Mouse (Mus musculus) E14TG2a.4 (cell line): ENCODE results near the gene Them7.

Experiments
- H3K27me3 ChIP-seq: 2 replicates; pipeline ENCODE4 v1.6.1; 2014; ENCODE audit warnings: low read length, control low read depth; ENCODE audit not compliant: insufficient read depth
- H3K36me3 ChIP-seq: 2 replicates; pipeline ENCODE4 v1.6.1; 2014; ENCODE audit warnings: low read length, control low read depth; ENCODE audit not compliant: insufficient read depth
- H3K4me1 ChIP-seq: replicated peaks from 2 replicates; pipeline ENCODE4 v1.6.1; 2014; ENCODE audit warnings: low read depth, low read length, control low read depth
- H3K4me3 ChIP-seq: replicated peaks from 2 replicates; pipeline ENCODE4 v1.5.1; 2014; ENCODE audit warnings: mild to moderate bottlenecking, low read length
- H3K9me3 ChIP-seq: 2 replicates; pipeline ENCODE4 v1.6.1; 2014; ENCODE audit warnings: low read length, control low read depth
- CTCF ChIP-seq: conservative IDR thresholded peaks from 2 replicates; pipeline ENCODE4 v1.5.1; 2014; ENCODE audit warnings: low read length
- NANOG ChIP-seq: IDR thresholded peaks from 2 replicates; pipeline ENCODE4 v1.6.1; 2014; ENCODE audit warnings: borderline replicate concordance, low read length, mixed read lengths
- POU5F1 ChIP-seq: IDR thresholded peaks from 2 replicates; pipeline ENCODE4 v1.6.1; 2014; ENCODE audit warnings: low read length, borderline replicate concordance

The Them7 gene

DNA sequence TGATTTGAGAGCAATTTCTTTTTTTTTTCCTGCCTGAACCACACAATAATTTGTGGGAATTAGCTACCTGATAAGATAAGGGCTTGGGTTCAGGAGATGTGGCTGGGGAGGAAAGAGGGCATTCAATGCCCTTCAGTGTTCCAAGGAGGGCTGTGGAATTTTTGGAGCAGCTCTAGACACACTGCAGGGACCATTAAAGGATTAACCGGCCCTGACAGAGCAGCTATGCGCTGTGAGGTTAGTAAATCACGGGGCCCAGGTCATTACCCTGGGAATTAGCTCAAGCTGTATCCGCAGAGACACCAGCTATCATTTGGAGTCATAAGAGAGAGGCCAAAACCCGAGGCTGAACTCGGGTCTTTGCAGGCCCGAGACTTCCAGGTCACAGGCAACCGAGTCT is 24.0 kb upstream of the Them7 start:
- Histone ChIP-seq H3K4me3 (no peak overlapping the region), H3K36me3 (no peaks in the 10 kb centered on the region), H3K27me3 (no peaks in the 10 kb centered on the region), H3K9me3 (peaks cover 13% of the 10 kb centered on the region), H3K4me1 (no peaks in the 10 kb centered on the region; the same call in 1 of the 2 replicates)
- TF ChIP-seq POU5F1 (no peak), CTCF (no peak), NANOG (no peak)

DNA sequence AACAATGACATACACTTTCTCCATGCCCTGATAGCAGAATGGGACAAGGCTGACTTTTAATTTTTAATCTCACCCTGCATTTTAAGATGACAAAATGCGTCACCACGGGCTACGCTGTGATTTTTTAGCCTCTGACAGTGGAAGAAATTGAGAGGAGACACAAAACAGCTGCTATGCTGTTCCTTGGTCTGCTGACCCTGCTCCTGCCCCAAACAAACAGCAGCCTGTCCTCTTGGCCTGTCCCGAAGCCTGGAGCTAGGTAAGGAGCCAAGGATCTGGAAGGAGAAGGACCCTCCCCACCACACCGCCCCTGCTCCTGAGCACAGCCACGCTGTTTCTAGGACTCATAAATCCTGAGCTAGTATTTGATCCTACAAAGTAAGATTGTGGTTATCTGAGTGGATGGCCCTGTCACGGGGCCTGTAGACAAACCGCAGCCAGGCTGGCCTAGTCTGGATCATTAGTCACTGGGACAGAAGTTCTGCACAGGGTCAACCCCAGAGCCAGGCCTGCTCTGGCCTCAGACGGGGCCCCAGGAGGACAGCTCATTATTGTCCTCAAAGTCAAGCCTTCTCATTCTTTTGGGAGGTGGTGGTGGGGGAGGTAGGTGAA is 17.5 kb upstream of the Them7 start:
- TF ChIP-seq CTCF: no peak
- no peak for TF ChIP-seq POU5F1
- TF ChIP-seq NANOG: no peak
- Histone ChIP-seq H3K27me3 (no peaks in the 10 kb centered on the region), H3K4me1 (0 out of 2 replicates have a peak, but pooled peaks cover 3% of the 10 kb centered on the region), H3K36me3 (no peaks in the 10 kb centered on the region), H3K9me3 (peaks cover 11% of the 10 kb centered on the region), H3K4me3 (no peak overlapping the region)

- peaks cover 12% of the 10 kb centered on the region; the same call in 1 of the 2 replicates for H3K27me3 ChIP-seq
- TF ChIP-seq CTCF: no peak
- TF ChIP-seq NANOG: no peak
- no peak for TF ChIP-seq POU5F1
- H3K4me1 ChIP-seq: peaks cover 13% of the 10 kb centered on the region
- no peaks in the 10 kb centered on the region for H3K36me3 ChIP-seq
- H3K4me3 ChIP-seq: no peak overlapping the region
- no peaks in the 10 kb centered on the region for H3K9me3 ChIP-seq
Observed at GRCm38 (mm10) chr2:105212839-105213238, 11.3 kb upstream of the Them7 start.

GRCm38 (mm10) chr2:105215914-105216313 is 8.2 kb upstream of the Them7 start:
- Histone ChIP-seq H3K36me3 (no peaks in the 10 kb centered on the region), H3K27me3 (peaks cover 12% of the 10 kb centered on the region; the same call in 1 of the 2 replicates), H3K9me3 (no peaks in the 10 kb centered on the region), H3K4me1 (peaks cover 9% of the 10 kb centered on the region), H3K4me3 (no peak overlapping the region)
- TF ChIP-seq NANOG: no peak
- TF ChIP-seq CTCF: no peak
- TF ChIP-seq POU5F1: no peak

DNA sequence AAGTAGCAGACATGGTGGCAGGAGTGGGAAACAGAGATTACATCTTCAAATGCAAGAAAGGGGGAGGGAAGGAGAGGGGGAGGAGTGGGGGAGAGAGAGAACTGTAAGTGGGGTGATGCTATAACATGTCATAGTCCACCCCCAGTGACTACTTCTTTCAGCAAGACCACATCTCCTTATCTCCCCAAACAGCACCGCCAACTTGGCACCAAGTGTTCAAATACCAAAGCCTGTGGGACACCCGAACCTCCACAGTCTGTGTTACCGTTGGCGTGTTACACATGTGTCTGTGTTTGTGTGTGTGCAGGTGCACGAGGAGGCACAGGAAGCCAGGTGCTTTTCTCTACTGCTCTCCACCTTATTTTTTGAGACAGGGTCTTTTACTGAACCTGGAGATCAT is 4.9 kb upstream of the Them7 start:
- TF ChIP-seq POU5F1 (no peak), NANOG (no peak)
- Histone ChIP-seq H3K9me3 (no peaks in the 10 kb centered on the region), H3K4me3 (no peak overlapping the region), H3K27me3 (peaks cover 15% of the 10 kb centered on the region), H3K36me3 (no peaks in the 10 kb centered on the region), H3K4me1 (peaks cover 18% of the 10 kb centered on the region)

DNA sequence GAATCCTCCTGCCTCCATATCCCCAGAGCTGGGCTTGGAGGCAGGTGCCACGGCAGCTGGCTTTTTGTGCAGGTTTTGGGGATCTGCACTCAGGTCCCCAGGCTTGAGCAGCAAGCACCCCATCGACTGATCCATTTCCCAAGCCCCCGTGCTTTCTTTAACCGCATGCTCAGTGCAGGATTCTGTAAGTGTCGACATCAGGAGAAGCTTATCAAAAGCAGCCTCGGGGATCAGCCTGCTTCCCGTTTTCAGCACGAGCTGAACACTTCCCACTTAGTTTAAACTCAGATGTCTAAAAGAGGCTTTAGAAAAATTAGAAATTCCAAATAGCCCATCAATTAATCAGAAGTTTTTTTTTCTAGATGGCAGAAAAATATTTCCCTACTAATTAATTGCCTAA is 4.5 kb upstream of the Them7 start:
- Histone ChIP-seq H3K4me3 (no peak overlapping the region), H3K4me1 (peaks cover 19% of the 10 kb centered on the region), H3K27me3 (peaks cover 18% of the 10 kb centered on the region), H3K36me3 (no peaks in the 10 kb centered on the region), H3K9me3 (no peaks in the 10 kb centered on the region)
- TF ChIP-seq CTCF (no peak), POU5F1 (no peak), NANOG (no peak)

- no peaks in the 10 kb centered on the region for H3K9me3 ChIP-seq
- no peak overlapping the region for H3K4me3 ChIP-seq
- no peaks in the 10 kb centered on the region for H3K36me3 ChIP-seq
- H3K27me3 ChIP-seq: peaks cover 28% of the 10 kb centered on the region
- TF ChIP-seq NANOG (no peak), CTCF (no peak), POU5F1 (no peak)
- peaks cover 19% of the 10 kb centered on the region for H3K4me1 ChIP-seq
Observed at GRCm38 (mm10) chr2:105220738-105221303, 3.3 kb upstream of the Them7 start.

GRCm38 (mm10) chr2:105223606-105224005 is 514 bp upstream of the Them7 start:
- Histone ChIP-seq H3K4me1 (peaks cover 19% of the 10 kb centered on the region), H3K27me3 (peaks cover 46% of the 10 kb centered on the region), H3K4me3 (0 out of 2 replicates have a peak overlapping the region, but pooled peaks have one; percentile 76), H3K9me3 (no peaks in the 10 kb centered on the region), H3K36me3 (no peaks in the 10 kb centered on the region)
- no peak for TF ChIP-seq NANOG
- TF ChIP-seq POU5F1: no peak
- TF ChIP-seq CTCF: no peak

- Histone ChIP-seq H3K4me3 (peak overlapping the region; percentile 76), H3K36me3 (no peaks in the 10 kb centered on the region), H3K4me1 (peaks cover 19% of the 10 kb centered on the region), H3K27me3 (peaks cover 49% of the 10 kb centered on the region), H3K9me3 (no peaks in the 10 kb centered on the region)
- TF ChIP-seq NANOG (no peak), POU5F1 (no peak), CTCF (no peak)
Observed at GRCm38 (mm10) chr2:105224987-105225375, 861 bp downstream of the Them7 start.
